Mouse (Mus musculus) G1E (cell line): Measurements from ENCODE around the gene Grin2d.

Experiments used
- CTCF ChIP-seq: IDR thresholded peaks from 2 replicates; pipeline ENCODE4 v1.5.1; 2012; ENCODE audit warnings: low read depth, low read length, inconsistent platforms, mixed read lengths
- GATA1 ChIP-seq: IDR thresholded peaks from 2 replicates; pipeline ENCODE4 v1.6.1; 2012; ENCODE audit warnings: borderline replicate concordance, low read length, inconsistent platforms, mixed read lengths
- GATA2 ChIP-seq: IDR thresholded peaks from 2 replicates; pipeline ENCODE4 v1.6.1; 2012; ENCODE audit warnings: low read depth, low read length, inconsistent platforms, borderline replicate concordance
- TAL1 ChIP-seq: conservative IDR thresholded peaks from 2 replicates; pipeline ENCODE4 v1.6.1; 2012; ENCODE audit warnings: low read depth, low read length, inconsistent platforms, mixed read lengths

GRCm38 (mm10) chr7:45819843-45820242, 58.3 kb downstream of the Grin2d start:
- TF ChIP-seq CTCF (no peak), GATA1 (no peak), TAL1 (no peak), GATA2 (no peak)
